Mouse (Mus musculus) lung, postnatal 0 days (tissue): ENCODE data around the gene Sec1. TPM values are rescaled to one million over a fixed set of nuclear protein-coding genes. Genes with fewer than 3 reads are reported as not detected.

ENCODE experiments used
- ATAC-seq: fragments of 200-750 bp; cut with Nextera tagmentation; 2 replicates; pipeline ENCODE4 v1.8.0; 2017; ENCODE audit warnings: moderate library complexity
- DNase-seq: peaks from one replicate; pipeline ENCODE4 v3.0.0-alpha.2; 2016; ENCODE audit warnings: low spot score
- H3K27ac ChIP-seq: fragments of 300-500 bp; sonication (generic); 2 replicates; pipeline ENCODE4 v1.5.1; 2014; ENCODE audit warnings: antibody characterized with exemption, mild to moderate bottlenecking, low read length, mixed read lengths
- H3K27me3 ChIP-seq: fragments of 300-500 bp; sonication (generic); replicated peaks from 2 replicates; pipeline ENCODE4 v1.6.1; 2014; ENCODE audit warnings: low read length, mixed read lengths; ENCODE audit not compliant: insufficient read depth
- H3K36me3 ChIP-seq: fragments of 300-500 bp; sonication (generic); 2 replicates; pipeline ENCODE4 v1.6.1; 2014; ENCODE audit warnings: low read length, mixed read lengths; ENCODE audit not compliant: insufficient read depth
- H3K4me1 ChIP-seq: fragments of 300-500 bp; sonication (generic); 2 replicates; pipeline ENCODE4 v1.6.1; 2014; ENCODE audit warnings: antibody characterized with exemption, low read depth, low read length, mixed read lengths; ENCODE audit not compliant: insufficient read depth
- H3K4me2 ChIP-seq: fragments of 300-500 bp; sonication (generic); replicated peaks from 2 replicates; pipeline ENCODE4 v1.6.1; 2014; ENCODE audit warnings: low read depth, mild to moderate bottlenecking, low read length, moderate library complexity, mixed read lengths
- H3K4me3 ChIP-seq: fragments of 300-500 bp; sonication (generic); 2 replicates; pipeline ENCODE4 v1.5.1; 2014; ENCODE audit warnings: low read depth, low read length
- H3K9ac ChIP-seq: fragments of 300-500 bp; sonication (generic); replicated peaks from 2 replicates; pipeline ENCODE4 v1.6.1; 2014; ENCODE audit warnings: low read depth, mild to moderate bottlenecking
- H3K9me3 ChIP-seq: fragments of 300-500 bp; sonication (generic); 2 replicates; pipeline ENCODE4 v1.6.1; 2016; ENCODE audit warnings: low read length, mixed read lengths
- CTCF ChIP-seq: IDR thresholded peaks from 2 replicates; pipeline ENCODE4 v1.5.1; 2016; ENCODE audit warnings: antibody characterized with exemption, mild to moderate bottlenecking
- EP300 ChIP-seq: IDR thresholded peaks from 2 replicates; pipeline ENCODE4 v1.6.1; 2016; ENCODE audit warnings: antibody characterized with exemption, mild to moderate bottlenecking, control low read depth
- WGBS: fragments of 180-500 bp; shearing (Covaris S2); extraction: QIAGEN DNeasy Blood & Tissue Kit; methylation state at CpG from one replicate; pipeline ENCODE4 v1.1.7; 2014; 5-methylcytosine and 5-hydroxymethylcytosine counted together
- polyA plus RNA-seq: library from polyadenylated mRNA; unstranded; fragments of >200 nt; fragmentation: Nextera tagmentation; extraction: Ambion mirVana; gene quantifications from 2 replicates; pipeline ENCODE4 v1.2.1, GENCODE M21; 2015

The Sec1 gene
- polyA plus RNA-seq, 1 experiment from 2014 or later: 2.0 TPM

DNA sequence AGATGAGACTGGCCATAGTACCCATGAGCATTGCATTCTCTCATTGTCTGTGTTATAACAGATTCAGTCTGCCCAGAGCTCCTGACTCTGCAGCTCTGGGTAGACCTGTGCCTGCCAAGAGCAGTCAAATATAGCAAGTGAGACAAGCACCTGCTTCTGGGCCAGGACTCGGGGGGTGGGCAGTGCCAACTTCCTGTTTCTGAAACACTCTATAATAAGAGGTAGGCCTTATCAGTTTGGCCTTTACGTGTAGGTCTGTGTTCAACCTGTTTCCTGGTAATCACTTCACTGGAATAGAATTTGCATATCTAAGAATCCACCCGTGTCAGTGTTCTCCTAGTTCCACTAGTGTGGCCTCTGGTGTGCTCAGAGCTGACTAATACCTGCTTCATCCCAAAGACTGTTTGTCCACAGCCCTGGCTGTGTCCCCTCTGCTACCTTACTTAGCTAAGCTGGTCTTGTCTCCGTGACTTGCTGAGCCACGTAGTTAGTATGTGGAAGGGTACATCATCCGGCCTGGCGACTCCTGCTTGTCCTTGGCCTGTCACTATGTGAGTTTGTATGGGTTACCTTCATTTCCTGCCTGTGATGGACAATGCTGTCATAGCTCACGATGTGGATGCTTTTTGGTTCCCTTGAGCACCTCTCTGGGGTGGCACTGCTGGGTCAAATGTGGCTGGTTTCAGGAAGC, 13.0 kb downstream of the Sec1 start:
- peaks cover 11% of the 10 kb centered on the region; the same call in 1 of the 2 replicates for H3K4me1 ChIP-seq
- no peaks in the 10 kb centered on the region for H3K27me3 ChIP-seq
- DNase-seq (peak; percentile 76), ATAC-seq (peak; percentile 43)
- H3K9me3 ChIP-seq: no peaks in the 10 kb centered on the region
- no peak overlapping the region for H3K4me2 ChIP-seq
- TF ChIP-seq CTCF (no peak), EP300 (peak; percentile 13; the same call in 1 of the 2 replicates)
- WGBS: 48% methylated on average over 8 of the region's 8 CpGs
- H3K36me3 ChIP-seq: no peaks in the 10 kb centered on the region
- H3K4me3 ChIP-seq: no peak overlapping the region
- no peak overlapping the region for H3K9ac ChIP-seq
- H3K27ac ChIP-seq: peak overlapping the region; percentile 89

DNA sequence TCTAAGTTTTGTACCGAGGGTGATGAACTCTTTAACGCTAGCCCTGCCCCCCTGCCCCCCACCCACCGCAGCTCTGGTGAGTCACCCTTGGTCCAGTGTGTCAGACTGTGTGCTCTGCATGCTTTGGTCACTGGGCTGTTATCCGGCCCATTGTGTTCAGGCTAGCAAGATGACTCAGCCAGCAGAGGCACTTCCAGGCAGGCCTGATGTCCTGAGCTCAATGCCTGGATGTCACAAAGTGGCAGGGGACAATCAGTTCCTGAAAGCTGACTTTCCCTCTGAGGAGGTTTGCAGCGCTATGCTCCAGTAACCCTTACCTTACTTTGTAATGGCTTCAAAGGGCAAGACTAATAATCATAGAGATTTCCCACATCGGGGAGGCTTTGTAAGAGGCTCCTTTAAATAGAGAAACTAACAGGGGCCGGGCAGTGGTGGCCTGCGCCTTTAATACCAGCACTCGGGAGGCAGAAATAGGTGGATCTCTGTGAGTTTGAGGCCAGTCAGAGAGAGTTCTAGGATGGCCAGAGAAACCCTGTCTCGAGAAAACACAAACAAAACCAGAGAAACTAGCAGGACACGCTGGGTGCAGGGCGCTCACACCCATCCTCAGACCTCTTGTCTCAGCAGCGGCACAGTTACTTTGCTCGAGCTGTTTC, 14.1 kb downstream of the Sec1 start:
- H3K9ac ChIP-seq: no peak overlapping the region
- 58% methylated on average over 14 of the region's 14 CpGs for WGBS
- ATAC-seq (peak; percentile 82), DNase-seq (peak; percentile 80)
- no peaks in the 10 kb centered on the region for H3K9me3 ChIP-seq
- no peaks in the 10 kb centered on the region for H3K36me3 ChIP-seq
- TF ChIP-seq EP300: peak; percentile 85
- no peak for TF ChIP-seq CTCF
- no peak overlapping the region for H3K4me2 ChIP-seq
- no peak overlapping the region for H3K4me3 ChIP-seq
- H3K27ac ChIP-seq: peak overlapping the region; percentile 33
- no peaks in the 10 kb centered on the region for H3K27me3 ChIP-seq
- peaks cover 11% of the 10 kb centered on the region; the same call in 1 of the 2 replicates for H3K4me1 ChIP-seq

DNA sequence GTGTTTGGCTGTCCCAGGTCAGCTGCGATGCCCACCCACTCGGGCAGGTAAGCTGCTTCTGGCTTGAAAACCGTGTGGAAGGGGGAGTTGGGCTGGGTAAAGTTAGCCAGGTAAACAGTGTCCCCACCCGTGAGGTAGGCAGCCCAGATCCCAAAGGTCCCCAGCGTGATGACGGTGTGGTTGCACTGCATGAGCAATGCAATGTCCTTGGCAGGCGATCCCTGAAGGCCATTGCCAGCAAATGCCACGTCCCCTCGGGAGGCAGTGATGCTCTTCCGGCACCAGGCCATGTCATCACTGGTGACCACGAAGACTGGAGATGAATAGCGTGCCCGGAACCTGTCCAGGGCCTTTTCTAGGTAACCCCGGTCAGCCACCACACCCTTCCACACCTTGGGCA, 15.7 kb downstream of the Sec1 start:
- Histone ChIP-seq H3K36me3 (no peaks in the 10 kb centered on the region), H3K27me3 (no peaks in the 10 kb centered on the region), H3K9ac (no peak overlapping the region), H3K9me3 (no peaks in the 10 kb centered on the region), H3K27ac (no peak overlapping the region), H3K4me1 (peaks cover 11% of the 10 kb centered on the region; the same call in 1 of the 2 replicates), H3K4me3 (no peak overlapping the region), H3K4me2 (no peak overlapping the region)
- 94% methylated on average over 14 of the region's 14 CpGs for WGBS
- DNase-seq: no peak
- no peak for ATAC-seq
- no peak for TF ChIP-seq EP300
- TF ChIP-seq CTCF: no peak

DNA sequence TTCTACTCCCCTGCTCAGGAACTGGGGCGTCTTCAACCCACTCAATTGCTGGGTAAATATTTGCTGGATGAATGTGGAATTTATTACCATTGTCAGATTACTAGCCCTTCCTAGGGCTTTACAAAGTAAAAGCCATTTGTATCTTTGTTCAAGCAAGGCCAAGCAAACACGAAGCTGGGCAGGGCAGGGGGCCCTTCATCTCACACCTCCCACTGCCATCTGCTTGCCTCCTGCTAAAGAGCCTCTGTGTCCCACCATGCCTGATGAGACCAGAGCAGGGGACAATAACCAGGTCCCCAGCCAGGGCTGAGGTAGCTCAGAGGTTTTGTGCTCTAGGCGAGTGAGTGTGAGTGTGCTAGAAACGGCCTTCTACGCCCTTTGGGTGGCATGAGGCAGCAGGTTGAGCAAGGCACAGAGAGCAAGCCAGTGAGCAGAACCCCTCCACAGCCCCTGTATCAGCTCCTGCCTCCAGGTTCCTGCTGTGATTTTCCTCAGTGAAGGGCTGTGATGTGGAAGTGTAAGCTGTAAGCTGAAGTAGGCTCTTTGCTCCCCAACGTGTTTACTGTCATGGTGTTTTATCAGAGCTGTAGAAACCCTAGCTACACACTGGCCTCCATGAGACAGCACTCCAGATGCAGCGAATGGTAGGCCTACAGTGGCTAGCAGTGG, 16.4 kb downstream of the Sec1 start:
- whole genome bisulfite sequencing: 48% methylated on average over 7 of the region's 7 CpGs
- no peaks in the 10 kb centered on the region for H3K9me3 ChIP-seq
- H3K4me3 ChIP-seq: no peak overlapping the region
- TF ChIP-seq EP300 (no peak), CTCF (no peak)
- no peaks in the 10 kb centered on the region for H3K27me3 ChIP-seq
- H3K9ac ChIP-seq: no peak overlapping the region
- H3K4me1 ChIP-seq: peaks cover 11% of the 10 kb centered on the region; the same call in 1 of the 2 replicates
- H3K4me2 ChIP-seq: no peak overlapping the region
- H3K36me3 ChIP-seq: no peaks in the 10 kb centered on the region
- ATAC-seq (no peak), DNase-seq (no peak)
- no peak overlapping the region for H3K27ac ChIP-seq

DNA sequence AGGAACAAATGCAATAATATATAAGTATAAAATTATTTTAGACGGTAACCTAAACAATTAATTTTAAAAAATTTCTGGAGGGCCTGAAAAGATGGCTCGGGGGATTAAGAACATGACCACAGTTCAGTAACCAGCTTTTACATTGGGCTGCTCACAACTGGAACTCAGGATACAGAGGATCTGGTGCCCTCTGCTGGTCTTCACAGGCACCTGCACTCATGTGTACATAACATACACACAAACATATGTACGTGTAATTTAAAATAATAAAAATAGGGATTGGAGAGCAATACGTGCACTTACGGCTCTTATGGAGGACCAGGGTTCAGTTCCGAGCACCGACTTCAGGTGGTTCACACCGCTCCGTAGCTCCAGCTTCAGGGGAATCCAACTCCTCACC, 25.3 kb downstream of the Sec1 start:
- TF ChIP-seq CTCF (peak; percentile 49), EP300 (no peak)
- no peaks in the 10 kb centered on the region for H3K36me3 ChIP-seq
- ATAC-seq (no peak), DNase-seq (no peak)
- WGBS: 97% methylated on average over 9 of the region's 9 CpGs
- H3K4me1 ChIP-seq: peaks cover 3% of the 10 kb centered on the region; the same call in 1 of the 2 replicates
- H3K9me3 ChIP-seq: no peaks in the 10 kb centered on the region
- no peak overlapping the region for H3K4me2 ChIP-seq
- H3K4me3 ChIP-seq: no peak overlapping the region
- H3K9ac ChIP-seq: no peak overlapping the region
- no peak overlapping the region for H3K27ac ChIP-seq
- H3K27me3 ChIP-seq: no peaks in the 10 kb centered on the region

DNA sequence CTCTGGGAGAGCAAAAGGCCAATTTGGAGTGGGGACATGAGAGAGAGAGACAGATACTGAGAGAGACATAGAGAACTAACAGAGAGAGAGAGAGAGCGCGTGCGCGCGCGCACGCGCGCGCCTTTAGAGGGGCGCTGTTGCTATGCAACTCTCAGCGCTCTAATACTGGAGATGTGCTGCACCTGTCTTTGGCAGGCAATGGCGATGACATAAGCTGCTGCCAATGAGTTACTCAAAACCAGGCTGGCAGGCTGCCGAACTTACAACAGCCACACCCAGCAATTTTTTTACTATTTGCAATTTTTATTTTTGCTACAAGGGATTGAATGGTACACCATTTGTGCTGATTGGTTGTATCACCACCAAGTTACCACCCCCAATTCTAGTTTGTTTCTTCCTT, 26.4 kb downstream of the Sec1 start:
- no peaks in the 10 kb centered on the region for H3K36me3 ChIP-seq
- 68% methylated on average over 14 of the region's 14 CpGs for WGBS
- no peaks in the 10 kb centered on the region for H3K27me3 ChIP-seq
- H3K4me3 ChIP-seq: no peak overlapping the region
- DNase-seq (no peak), ATAC-seq (no peak)
- TF ChIP-seq EP300: no peak
- no peak for TF ChIP-seq CTCF
- H3K4me1 ChIP-seq: peaks cover 3% of the 10 kb centered on the region; the same call in 1 of the 2 replicates
- no peak overlapping the region for H3K9ac ChIP-seq
- H3K9me3 ChIP-seq: no peaks in the 10 kb centered on the region
- no peak overlapping the region for H3K27ac ChIP-seq
- H3K4me2 ChIP-seq: no peak overlapping the region
